Mouse (Mus musculus): Measurements from ENCODE around the gene Itpr3. TPM values are rescaled to one million over a fixed set of nuclear protein-coding genes. Genes with fewer than 3 reads are reported as not detected.
A peak's percentile ranks its signal among the peaks of the same experiment; 100 is the strongest.

Gene Itpr3
- 0.63 and 0.73 TPM in 2 replicates for polyA plus RNA-seq (2015; fragmentation: Nextera tagmentation; extraction: Ambion mirVana)

- Histone ChIP-seq H3K27me3 (replicated peaks; ENCODE audit: control insufficient read depth, insufficient read depth, low read length) (peaks cover 43% of the 10 kb centered on the region), H3K36me3 (ENCODE audit: control insufficient read depth, insufficient read depth) (no peaks in the 10 kb centered on the region), H3K4me3 (replicated peaks; ENCODE audit: low read length) (peak within 1 kb of the TSS; percentile 46), H3K4me2 (ENCODE audit: low read length) (peak within 1 kb of the TSS; percentile 68), H3K9me3 (ENCODE audit: control insufficient read depth, low read length) (no peaks in the 10 kb centered on the region), H3K4me1 (replicated peaks; ENCODE audit: control insufficient read depth, insufficient read depth, low read length) (peaks cover 13% of the 10 kb centered on the region), H3K27ac (ENCODE audit: low read length) (no peak within 1 kb of the TSS), H3K9ac (replicated peaks; ENCODE audit: low read depth, low read length) (peak within 1 kb of the TSS; percentile 50)
- WGBS = 0% methylated on average over 52 of the region's 66 CpGs
- no peak for ATAC-seq
Observed at GRCm38 (mm10) chr17:27056812-27057516, at the start of gene Itpr3. Gene Itpr3 (plus strand): TSS chr17:27057304.

- WGBS = 87% methylated on average over 2 of the region's 2 CpGs
- Histone ChIP-seq H3K36me3 (ENCODE audit: control insufficient read depth, insufficient read depth) (no peaks in the 10 kb centered on the region), H3K9me3 (ENCODE audit: control insufficient read depth, low read length) (no peaks in the 10 kb centered on the region), H3K4me2 (ENCODE audit: low read length) (no peak overlapping the region), H3K4me1 (replicated peaks; ENCODE audit: control insufficient read depth, insufficient read depth, low read length) (no peaks in the 10 kb centered on the region), H3K4me3 (replicated peaks; ENCODE audit: low read length) (no peak overlapping the region), H3K27ac (ENCODE audit: low read length) (no peak overlapping the region), H3K27me3 (replicated peaks; ENCODE audit: control insufficient read depth, insufficient read depth, low read length) (no peaks in the 10 kb centered on the region), H3K9ac (replicated peaks; ENCODE audit: low read depth, low read length) (no peak overlapping the region)
- no peak for ATAC-seq
Observed at GRCm38 (mm10) chr17:27008277-27008676, 48.8 kb upstream of the Itpr3 start.

GRCm38 (mm10) chr17:27011167-27011566 is 45.9 kb upstream of the Itpr3 start:
- WGBS = 91% methylated on average over 10 of the region's 10 CpGs
- H3K36me3 ChIP-seq (ENCODE audit: control insufficient read depth, insufficient read depth) = no peaks in the 10 kb centered on the region
- H3K9me3 ChIP-seq (ENCODE audit: control insufficient read depth, low read length) = no peaks in the 10 kb centered on the region
- ATAC-seq = no peak
- H3K27ac ChIP-seq (ENCODE audit: low read length) = no peak overlapping the region
- no peak overlapping the region for H3K4me3 ChIP-seq (replicated peaks; ENCODE audit: low read length)
- H3K4me1 ChIP-seq (replicated peaks; ENCODE audit: control insufficient read depth, insufficient read depth, low read length) = no peaks in the 10 kb centered on the region
- no peak overlapping the region for H3K4me2 ChIP-seq (ENCODE audit: low read length)
- H3K9ac ChIP-seq (replicated peaks; ENCODE audit: low read depth, low read length) = no peak overlapping the region
- H3K27me3 ChIP-seq (replicated peaks; ENCODE audit: control insufficient read depth, insufficient read depth, low read length) = no peaks in the 10 kb centered on the region

GRCm38 (mm10) chr17:27011998-27012672 is 45.0 kb upstream of the Itpr3 start:
- Histone ChIP-seq H3K4me3 (replicated peaks; ENCODE audit: low read length) (no peak overlapping the region), H3K9ac (replicated peaks; ENCODE audit: low read depth, low read length) (no peak overlapping the region), H3K4me2 (ENCODE audit: low read length) (no peak overlapping the region), H3K4me1 (replicated peaks; ENCODE audit: control insufficient read depth, insufficient read depth, low read length) (no peaks in the 10 kb centered on the region), H3K27me3 (replicated peaks; ENCODE audit: control insufficient read depth, insufficient read depth, low read length) (no peaks in the 10 kb centered on the region), H3K27ac (ENCODE audit: low read length) (no peak overlapping the region), H3K36me3 (ENCODE audit: control insufficient read depth, insufficient read depth) (no peaks in the 10 kb centered on the region), H3K9me3 (ENCODE audit: control insufficient read depth, low read length) (no peaks in the 10 kb centered on the region)
- no peak for ATAC-seq
- WGBS = 65% methylated on average over 14 of the region's 14 CpGs

- ATAC-seq = no peak
- Histone ChIP-seq H3K9ac (replicated peaks; ENCODE audit: low read depth, low read length) (no peak overlapping the region), H3K27me3 (replicated peaks; ENCODE audit: control insufficient read depth, insufficient read depth, low read length) (no peaks in the 10 kb centered on the region), H3K4me2 (ENCODE audit: low read length) (no peak overlapping the region), H3K36me3 (ENCODE audit: control insufficient read depth, insufficient read depth) (no peaks in the 10 kb centered on the region), H3K4me3 (replicated peaks; ENCODE audit: low read length) (no peak overlapping the region), H3K9me3 (ENCODE audit: control insufficient read depth, low read length) (no peaks in the 10 kb centered on the region), H3K27ac (ENCODE audit: low read length) (no peak overlapping the region), H3K4me1 (replicated peaks; ENCODE audit: control insufficient read depth, insufficient read depth, low read length) (peaks cover 4% of the 10 kb centered on the region; the same call in 1 of the 2 replicates)
- 50% methylated on average over 6 of the region's 6 CpGs for WGBS
Observed at GRCm38 (mm10) chr17:27012909-27013308, 44.2 kb upstream of the Itpr3 start.

GRCm38 (mm10) chr17:27017564-27018499 is 39.3 kb upstream of the Itpr3 start:
- Histone ChIP-seq H3K36me3 (ENCODE audit: control insufficient read depth, insufficient read depth) (peaks cover 7% of the 10 kb centered on the region), H3K4me3 (replicated peaks; ENCODE audit: low read length) (peak overlapping the region; percentile 54), H3K9ac (replicated peaks; ENCODE audit: low read depth, low read length) (peak overlapping the region; percentile 58), H3K27ac (ENCODE audit: low read length) (0 out of 2 replicates have a peak overlapping the region, but pooled peaks have one; percentile 24), H3K4me1 (replicated peaks; ENCODE audit: control insufficient read depth, insufficient read depth, low read length) (peaks cover 12% of the 10 kb centered on the region; the same call in 1 of the 2 replicates), H3K9me3 (ENCODE audit: control insufficient read depth, low read length) (no peaks in the 10 kb centered on the region), H3K4me2 (ENCODE audit: low read length) (peak overlapping the region; percentile 66), H3K27me3 (replicated peaks; ENCODE audit: control insufficient read depth, insufficient read depth, low read length) (no peaks in the 10 kb centered on the region)
- peak; percentile 82 for ATAC-seq
- 7% methylated on average over 34 of the region's 34 CpGs for WGBS

GRCm38 (mm10) chr17:27018555-27019196 is 38.4 kb upstream of the Itpr3 start:
- H3K9ac ChIP-seq (replicated peaks; ENCODE audit: low read depth, low read length) = peak overlapping the region; percentile 58; the same call in 1 of the 2 replicates
- H3K9me3 ChIP-seq (ENCODE audit: control insufficient read depth, low read length) = no peaks in the 10 kb centered on the region
- H3K27ac ChIP-seq (ENCODE audit: low read length) = no peak overlapping the region
- whole genome bisulfite sequencing = 31% methylated on average over 12 of the region's 12 CpGs
- H3K4me2 ChIP-seq (ENCODE audit: low read length) = peak overlapping the region; percentile 66
- ATAC-seq = peak; percentile 15
- peaks cover 12% of the 10 kb centered on the region; the same call in 1 of the 2 replicates for H3K4me1 ChIP-seq (replicated peaks; ENCODE audit: control insufficient read depth, insufficient read depth, low read length)
- H3K4me3 ChIP-seq (replicated peaks; ENCODE audit: low read length) = peak overlapping the region; percentile 54
- peaks cover 7% of the 10 kb centered on the region for H3K36me3 ChIP-seq (ENCODE audit: control insufficient read depth, insufficient read depth)
- no peaks in the 10 kb centered on the region for H3K27me3 ChIP-seq (replicated peaks; ENCODE audit: control insufficient read depth, insufficient read depth, low read length)

- Histone ChIP-seq H3K36me3 (ENCODE audit: control insufficient read depth, insufficient read depth) (peaks cover 10% of the 10 kb centered on the region), H3K9me3 (ENCODE audit: control insufficient read depth, low read length) (no peaks in the 10 kb centered on the region), H3K4me3 (replicated peaks; ENCODE audit: low read length) (no peak overlapping the region), H3K4me2 (ENCODE audit: low read length) (no peak overlapping the region), H3K9ac (replicated peaks; ENCODE audit: low read depth, low read length) (no peak overlapping the region), H3K4me1 (replicated peaks; ENCODE audit: control insufficient read depth, insufficient read depth, low read length) (peaks cover 12% of the 10 kb centered on the region; the same call in 1 of the 2 replicates), H3K27ac (ENCODE audit: low read length) (no peak overlapping the region), H3K27me3 (replicated peaks; ENCODE audit: control insufficient read depth, insufficient read depth, low read length) (no peaks in the 10 kb centered on the region)
- 93% methylated on average over 14 of the region's 14 CpGs for WGBS
- ATAC-seq = no peak
Observed at GRCm38 (mm10) chr17:27021076-27021475, 36.0 kb upstream of the Itpr3 start.

All from forebrain, embryonic 16.5 days (tissue).